Mouse (Mus musculus) brain, adult 2 months (tissue): ENCODE measurements at regions not wholly inside any gene's neighbourhood (a gene's known extent, or its start where the extent isn't known, plus 50 kb on each side); places are given as distances from the start of the nearest gene placed in this dataset.
A peak's percentile ranks its signal among the peaks of the same experiment; 100 is the strongest.

Experiments
- DNase-seq: peaks from one replicate; pipeline ENCODE4 v3.0.0; 2011; ENCODE audit warnings: low read depth, low spot score

DNA sequence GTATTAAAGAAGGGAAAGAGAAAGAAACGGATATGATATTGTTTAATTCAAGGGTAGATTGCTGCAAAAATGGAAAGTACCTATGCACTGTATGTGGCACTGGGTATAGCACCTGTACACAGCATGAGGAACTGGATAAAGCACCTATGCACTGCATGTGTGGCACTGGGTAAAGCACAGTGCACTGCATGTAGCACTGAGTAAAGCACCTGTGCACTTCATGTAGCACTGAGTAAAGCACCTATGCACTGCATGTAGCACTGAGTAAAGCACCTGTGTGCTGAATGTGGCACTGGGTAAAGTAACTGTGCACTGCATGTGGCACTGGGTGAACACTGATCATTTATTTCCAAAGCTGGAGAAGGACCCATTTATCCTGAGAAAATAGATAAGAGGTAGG, 280.2 kb upstream of the Fam49a start:
- DNase-seq = no peak

DNA sequence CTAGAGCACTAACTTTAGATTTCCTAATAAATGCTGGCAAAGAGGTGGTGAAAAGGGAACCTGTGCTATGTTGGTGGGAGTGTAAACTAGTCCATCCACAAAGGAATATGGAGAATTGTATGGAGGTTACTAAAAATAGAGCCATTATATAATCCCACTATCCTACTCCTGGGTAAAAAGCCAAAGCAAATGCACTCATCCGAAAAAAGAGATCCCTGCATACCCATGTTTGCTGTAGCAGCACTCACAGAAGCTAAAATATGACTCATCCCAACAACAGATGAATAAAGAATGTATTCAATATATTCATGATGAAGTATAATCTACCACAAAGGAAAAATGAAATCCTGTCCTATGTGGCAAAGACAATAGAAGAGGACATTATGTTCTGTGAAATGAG, 268.4 kb upstream of the Fam49a start:
- DNase-seq = peak; percentile 67

DNA sequence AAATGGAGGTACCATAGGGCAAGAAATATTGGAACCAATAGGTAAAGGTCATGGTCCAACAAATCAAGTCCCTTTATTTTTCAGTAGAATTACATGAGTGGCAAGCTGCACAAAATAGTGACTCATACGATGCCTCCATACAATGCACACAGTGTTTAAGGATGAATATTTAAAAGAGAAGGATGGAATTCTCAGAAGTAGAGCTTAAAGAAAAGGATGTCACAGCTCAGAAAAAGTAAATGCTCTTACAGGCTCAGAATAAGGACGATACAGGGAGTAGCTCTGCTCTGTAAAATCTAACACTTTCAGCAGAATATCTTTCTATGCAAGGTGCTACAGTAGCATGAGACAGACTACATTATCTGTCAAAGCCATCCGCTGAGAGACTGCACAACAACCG, 262.7 kb upstream of the Fam49a start:
- DNase-seq = no peak

DNA sequence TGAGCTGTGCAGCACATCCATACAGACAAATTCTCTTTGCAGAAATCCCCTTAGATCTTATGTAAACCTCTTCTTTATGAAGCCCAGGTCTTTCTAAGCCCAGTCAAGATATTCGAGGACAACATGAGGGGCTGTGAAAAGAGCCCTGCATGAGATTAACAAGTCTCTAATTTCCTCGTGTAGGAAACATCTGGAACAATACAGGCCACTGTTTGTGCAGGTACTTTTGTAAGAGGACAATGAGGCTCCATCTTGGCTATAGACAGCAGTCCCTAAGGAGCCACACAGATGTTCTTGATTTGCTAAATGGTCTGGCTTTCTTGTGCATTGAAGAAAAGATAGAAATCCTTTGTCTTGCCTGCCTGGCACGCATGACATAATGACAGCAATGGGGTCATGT, 259.5 kb upstream of the Fam49a start:
- DNase-seq = no peak

DNA sequence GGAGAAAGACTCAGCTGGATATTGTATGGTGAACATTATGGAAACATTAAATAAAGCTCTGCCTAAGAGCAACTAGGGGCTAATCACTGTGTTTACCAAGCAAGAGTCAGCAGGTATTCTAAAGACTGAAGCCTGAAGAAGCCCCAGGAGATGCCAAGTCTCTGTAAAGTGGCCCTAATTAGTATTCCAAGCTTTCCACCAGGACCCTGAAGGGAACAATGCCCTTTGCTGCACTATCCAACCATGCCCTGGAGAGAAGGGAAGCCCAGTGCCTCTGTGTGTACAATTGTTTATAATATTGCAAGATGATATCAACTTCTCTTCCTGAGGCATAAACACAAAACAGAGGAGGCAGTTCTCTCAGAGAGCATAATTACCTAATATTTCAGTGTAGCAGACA, 251.3 kb upstream of the Fam49a start:
- DNase-seq = no peak

DNA sequence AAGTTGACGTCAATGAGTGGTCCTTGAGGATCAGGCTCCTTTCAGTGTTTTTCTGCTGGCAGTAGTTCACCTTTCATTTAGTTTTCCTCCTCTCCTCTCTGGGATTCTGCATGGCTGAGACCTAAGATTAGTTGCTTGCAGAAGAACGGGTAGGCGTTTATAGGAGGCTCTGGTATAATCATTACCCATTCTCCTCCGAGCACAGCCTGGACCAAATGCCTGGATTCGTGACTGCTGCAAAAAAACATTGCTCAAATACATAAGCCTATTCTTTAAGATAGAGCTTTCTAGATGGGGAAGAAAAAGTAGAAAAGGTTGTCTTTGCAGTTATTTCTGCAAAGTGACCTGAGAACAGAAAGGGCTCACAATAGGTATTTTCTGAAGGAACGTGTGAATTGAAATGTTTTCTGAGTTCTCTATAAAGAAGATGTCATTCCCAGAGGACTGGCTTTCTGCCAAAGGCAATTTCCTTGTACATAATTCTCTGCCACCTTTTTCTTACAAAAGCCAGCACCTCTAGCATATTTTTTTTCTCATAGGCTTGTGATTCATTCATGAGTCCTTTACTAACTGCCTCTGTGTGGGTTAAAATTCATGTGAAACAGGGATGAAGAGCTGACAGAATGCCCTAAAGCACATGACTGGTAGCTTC, 238.0 kb upstream of the Fam49a start:
- DNase-seq = peak; percentile 88

DNA sequence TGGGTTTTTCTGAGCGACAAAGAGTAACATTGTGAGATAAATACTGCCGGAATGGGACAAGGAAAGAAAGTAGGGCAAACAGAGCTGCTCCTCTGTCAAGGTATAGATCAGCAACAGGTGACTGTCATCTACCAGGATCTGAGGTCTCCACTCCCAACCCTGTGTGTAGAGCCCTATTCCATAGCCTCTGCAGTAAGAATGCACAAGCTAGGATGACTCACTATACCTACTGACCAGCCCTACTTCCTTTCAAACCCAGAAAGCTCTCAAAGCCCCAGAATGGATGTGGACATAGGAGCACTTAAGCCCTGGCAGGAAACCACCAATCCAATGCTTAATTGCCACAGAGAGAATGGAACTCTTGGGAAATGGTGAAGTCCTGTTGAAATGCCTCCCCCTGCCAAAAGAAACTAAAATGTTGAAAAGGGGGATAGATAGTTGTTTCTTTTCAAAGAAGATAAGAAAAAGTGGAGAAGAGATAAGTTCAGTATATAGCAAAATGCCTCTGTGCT, 231.8 kb upstream of the Fam49a start:
- DNase-seq = no peak

DNA sequence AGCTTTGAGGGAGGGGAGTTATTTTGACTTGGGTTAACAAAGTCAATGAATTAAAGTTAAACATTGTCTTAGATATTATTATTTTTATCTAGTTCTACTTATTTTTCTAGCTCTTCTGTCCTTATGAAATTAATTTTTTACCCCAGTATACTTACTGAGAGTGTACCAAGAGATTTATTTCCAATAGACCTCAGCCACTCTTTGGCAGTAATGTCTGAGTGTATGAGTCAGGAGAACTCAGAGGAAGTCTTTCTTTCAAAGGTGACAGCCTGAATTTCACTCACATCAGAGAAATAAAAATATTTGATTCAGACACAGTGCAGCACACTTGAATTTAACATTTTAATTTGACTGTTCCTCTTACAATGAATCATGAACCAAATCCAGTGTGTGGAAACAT, 227.4 kb upstream of the Fam49a start:
- DNase-seq = peak; percentile 49

DNA sequence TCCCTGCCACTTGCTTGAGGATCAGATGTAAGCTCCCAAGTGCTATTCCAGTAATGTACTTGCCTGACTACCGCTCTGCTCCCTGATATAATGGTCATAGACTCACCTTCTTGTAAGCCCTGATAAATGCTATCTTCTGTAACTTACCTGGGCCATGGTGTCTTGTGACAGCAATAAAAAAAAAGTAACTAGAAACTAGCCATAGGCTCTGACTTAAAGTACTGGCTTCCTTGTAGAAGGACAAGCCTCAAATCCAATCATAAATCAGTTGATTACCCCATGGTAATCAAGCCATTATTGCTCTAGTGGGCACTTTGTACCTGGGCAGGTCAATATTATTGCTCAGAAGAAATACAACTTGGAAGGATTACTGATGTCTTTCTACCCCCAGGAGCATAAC, 222.7 kb upstream of the Fam49a start:
- DNase-seq = no peak

DNA sequence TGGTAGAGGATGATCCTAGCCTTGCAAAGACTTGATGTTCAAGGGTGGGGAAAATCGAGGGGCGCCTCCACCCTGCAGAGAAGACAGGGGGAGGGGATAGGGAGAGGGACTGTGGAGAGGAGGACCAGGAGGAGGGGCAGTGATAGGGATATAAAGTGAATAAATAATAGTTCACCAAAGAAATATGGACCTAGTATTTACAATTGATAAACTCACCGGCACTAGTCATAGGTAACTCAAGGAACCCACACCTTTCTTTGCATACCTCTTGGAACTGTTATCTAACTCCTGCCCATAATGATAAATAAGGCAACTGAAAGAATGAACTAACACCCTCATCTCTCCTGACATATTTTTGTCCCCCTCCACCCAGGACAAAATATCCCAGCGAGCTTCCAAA, 199.7 kb upstream of the Fam49a start:
- DNase-seq = no peak

DNA sequence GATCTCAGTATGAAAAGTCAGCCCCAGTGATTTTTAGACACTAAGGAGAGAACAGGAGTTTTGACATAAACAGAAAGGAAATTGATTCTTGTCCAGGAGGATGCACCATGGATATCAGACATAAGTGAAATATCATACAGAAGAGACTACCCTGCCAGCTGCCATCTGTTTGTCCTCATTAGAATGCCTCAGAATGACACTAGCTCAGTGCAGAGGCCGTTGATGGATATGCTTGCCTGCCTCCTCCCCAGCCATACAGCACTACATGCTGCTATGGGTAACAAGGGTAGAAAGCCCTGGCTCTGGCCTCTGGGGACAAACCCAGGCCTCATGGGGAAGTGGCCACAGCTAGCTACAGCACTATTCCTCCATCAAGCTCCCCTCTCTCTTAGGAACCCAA, 198.0 kb upstream of the Fam49a start:
- DNase-seq = peak; percentile 68

DNA sequence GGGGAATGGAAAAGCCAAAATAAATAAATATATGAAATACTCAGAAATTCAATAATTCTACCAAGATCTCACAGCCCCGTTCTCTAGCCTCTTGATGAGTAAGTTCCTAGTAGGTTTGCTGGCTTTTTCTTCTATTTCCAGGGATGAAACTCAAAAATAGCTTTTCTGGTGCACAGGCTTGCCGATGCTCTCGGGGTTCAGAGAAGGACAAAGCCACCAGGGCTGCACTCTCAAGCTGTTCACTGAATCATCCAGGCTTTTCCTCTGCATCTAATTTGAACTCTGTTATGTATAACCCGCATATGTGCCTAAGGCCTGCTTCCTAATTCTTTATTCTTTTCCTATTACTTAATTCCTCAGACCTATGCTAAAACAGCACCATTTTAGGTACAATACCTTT, 197.5 kb upstream of the Fam49a start:
- peak; percentile 83 for DNase-seq

DNA sequence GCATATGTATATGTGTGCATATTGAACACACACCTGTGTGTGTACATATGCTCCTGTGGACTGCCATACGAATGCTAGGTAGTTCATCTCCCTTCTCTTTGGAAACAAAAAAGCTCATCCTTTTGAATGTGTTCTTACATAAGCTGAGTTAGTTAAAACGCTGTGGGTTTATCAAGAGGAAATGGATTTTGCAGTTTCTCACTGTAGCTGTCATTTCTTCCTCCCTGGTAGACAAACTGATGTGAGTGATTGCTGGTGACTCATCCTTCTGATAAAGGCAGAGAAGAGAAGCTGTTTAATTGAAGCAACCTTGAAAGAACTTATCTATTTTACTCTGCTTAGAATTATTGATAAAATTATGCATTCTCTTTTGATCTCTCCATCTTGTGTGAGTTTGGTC, 173.6 kb upstream of the Fam49a start:
- DNase-seq = peak; percentile 72
